Mouse (Mus musculus) CD4-positive helper T cell, adult 2 months (primary cell): ENCODE measurements around the gene Xrcc4.
A peak's percentile ranks its signal among the peaks of the same experiment; 100 is the strongest.
"Not testable (repeated sequence)": the region's sequence is repeated elsewhere in the genome, so short reads cannot be mapped to it uniquely, and the experiment has no call there.

Source experiments
- DNase-seq: peaks from one replicate; pipeline ENCODE4 v3.0.0-alpha.2; 2012; ENCODE audit warnings: low read depth, missing footprints, low spot score

Gene Xrcc4

GRCm38 (mm10) chr13:90088962-90089824 lies at the start of gene Xrcc4, which contains the start of gene Tmem167:
Xrcc4 (minus strand) TSS chr13:90089608.
Tmem167 (plus strand) TSS chr13:90089123.
- peak; percentile 95 for DNase-seq

- no peak for DNase-seq
Measured at GRCm38 (mm10) chr13:90136156-90136910, 46.9 kb upstream of the Xrcc4 start.

DNA sequence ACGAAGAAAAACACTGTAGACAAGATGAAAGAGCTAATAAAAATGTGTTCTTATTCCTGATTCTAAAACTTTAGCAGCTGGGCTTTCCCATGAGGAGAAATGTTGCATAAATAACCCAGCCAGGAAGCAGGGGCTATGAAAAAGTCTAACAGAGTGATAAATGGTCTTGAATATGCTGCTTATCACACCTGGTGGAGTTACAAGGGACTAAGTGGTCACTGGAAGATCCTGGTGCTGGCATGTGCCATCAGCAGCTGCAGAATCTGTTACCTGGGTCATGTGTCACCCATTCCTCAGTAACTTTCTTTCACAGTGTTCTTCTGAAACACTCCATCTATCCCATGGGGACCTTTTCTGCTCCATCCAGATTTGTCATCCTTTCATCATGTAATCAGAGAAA lies 22.3 kb upstream of the Xrcc4 start:
- no peak for DNase-seq

DNA sequence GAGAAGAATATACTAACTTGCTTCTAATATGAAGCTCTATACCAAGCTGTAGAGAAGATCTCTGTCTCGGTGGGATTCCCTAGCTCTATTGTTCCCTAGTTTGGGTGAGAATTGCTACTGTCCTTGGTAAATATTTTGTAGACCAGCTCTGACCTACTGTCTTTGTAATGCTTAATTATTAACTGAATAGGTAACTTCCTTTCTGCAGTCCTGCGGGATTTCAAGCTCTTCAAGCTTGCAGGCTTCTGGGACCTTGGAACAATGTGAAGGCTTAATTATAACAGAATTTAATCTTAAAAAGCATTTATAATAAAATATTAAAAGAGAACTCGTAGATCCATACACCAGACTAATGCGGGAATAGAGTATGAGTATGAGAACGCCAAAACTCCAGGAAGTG lies 19.3 kb upstream of the Xrcc4 start:
- DNase-seq: not testable (repeated sequence)

DNA sequence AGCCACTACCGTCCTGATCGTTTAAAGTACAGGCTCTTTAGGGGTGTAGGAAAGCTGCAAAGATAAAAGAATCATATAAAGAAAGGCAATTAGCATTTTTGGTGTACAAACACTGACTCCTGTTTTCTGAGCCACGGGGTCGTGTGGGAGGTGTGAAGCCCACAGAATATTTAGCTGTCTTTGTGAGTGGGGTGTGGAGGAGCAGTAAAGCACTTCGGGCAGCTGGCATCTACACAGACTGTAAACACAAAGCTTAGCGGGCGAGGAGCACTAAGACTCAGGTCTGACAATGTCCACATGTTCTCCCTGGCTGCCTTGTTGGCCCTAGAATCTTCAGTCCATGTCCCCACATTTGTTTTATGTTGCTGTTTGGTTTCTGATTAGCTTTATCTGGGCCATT lies 16.7 kb upstream of the Xrcc4 start:
- DNase-seq: no peak

DNA sequence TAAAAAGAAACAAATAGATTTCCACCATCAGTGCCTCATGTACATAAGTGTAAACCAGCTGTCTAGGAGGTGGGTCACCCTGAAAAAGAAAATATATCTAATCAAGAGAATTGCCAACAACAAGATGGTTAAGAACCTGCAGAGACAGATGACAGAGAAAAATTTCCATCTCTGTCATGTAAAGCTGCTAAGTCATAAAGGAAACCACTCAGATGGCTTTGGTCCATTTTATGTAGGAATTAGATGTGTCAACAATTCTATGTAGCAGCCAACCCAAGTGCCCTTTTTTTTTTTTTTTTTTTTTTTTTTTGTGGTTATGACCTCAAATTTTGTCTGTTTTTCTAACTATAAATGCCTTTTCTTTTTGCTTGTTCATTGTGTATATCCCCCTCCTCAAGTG lies 12.1 kb upstream of the Xrcc4 start:
- no peak for DNase-seq

GRCm38 (mm10) chr13:90089825-90090183 lies 396 bp upstream of the Xrcc4 start:
- DNase-seq: no peak

GRCm38 (mm10) chr13:90061877-90062276 lies 27.5 kb downstream of the Xrcc4 start:
- DNase-seq: no peak

GRCm38 (mm10) chr13:90052408-90052807 lies 37.0 kb downstream of the Xrcc4 start:
- no peak for DNase-seq

- DNase-seq: no peak
Measured at GRCm38 (mm10) chr13:90051735-90052134, 37.7 kb downstream of the Xrcc4 start.

DNA sequence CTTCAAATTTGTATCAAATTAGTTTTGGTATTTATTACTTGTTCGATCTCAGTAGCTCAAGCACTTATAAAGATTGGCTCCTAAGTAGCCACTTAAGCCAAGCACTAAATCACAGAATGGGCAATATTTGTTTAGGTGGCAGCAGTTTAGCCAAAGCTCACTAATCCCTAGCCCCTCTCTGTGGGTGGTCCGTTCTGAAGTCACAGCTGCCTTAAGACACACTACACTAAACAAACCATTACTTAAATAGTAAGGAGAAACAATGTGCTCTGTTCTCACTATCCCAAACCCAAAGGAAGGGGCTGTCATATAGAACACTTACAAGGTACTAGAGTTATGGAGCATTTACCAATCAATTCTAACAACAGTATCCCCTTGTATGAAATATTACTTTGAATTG lies 49.8 kb downstream of the Xrcc4 start:
- no peak for DNase-seq

DNA sequence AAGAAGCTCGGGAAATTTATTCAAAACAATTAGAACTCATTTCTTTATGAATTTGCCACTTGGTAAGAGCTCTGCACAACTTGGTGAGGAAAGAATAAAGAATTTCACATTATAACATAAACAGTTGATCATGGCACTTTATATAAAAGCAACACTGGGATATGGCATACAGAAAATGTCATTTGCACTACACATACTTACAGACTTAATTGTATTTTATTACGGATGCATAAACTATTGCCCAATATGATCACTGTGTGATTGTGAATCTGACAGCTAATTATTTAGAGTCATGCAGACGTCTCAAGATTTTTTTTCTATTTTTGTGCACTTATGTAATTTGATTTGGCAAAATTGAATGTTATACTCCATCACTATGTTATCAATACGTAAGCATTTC lies 56.4 kb downstream of the Xrcc4 start:
- no peak for DNase-seq

- DNase-seq: no peak
Measured at GRCm38 (mm10) chr13:90032523-90032922, 56.9 kb downstream of the Xrcc4 start.

- DNase-seq: no peak
Measured at GRCm38 (mm10) chr13:90030911-90031310, 58.5 kb downstream of the Xrcc4 start.

GRCm38 (mm10) chr13:90012620-90013019 lies 76.8 kb downstream of the Xrcc4 start:
- DNase-seq: no peak

GRCm38 (mm10) chr13:90012198-90012597 lies 77.2 kb downstream of the Xrcc4 start:
- DNase-seq: no peak

DNA sequence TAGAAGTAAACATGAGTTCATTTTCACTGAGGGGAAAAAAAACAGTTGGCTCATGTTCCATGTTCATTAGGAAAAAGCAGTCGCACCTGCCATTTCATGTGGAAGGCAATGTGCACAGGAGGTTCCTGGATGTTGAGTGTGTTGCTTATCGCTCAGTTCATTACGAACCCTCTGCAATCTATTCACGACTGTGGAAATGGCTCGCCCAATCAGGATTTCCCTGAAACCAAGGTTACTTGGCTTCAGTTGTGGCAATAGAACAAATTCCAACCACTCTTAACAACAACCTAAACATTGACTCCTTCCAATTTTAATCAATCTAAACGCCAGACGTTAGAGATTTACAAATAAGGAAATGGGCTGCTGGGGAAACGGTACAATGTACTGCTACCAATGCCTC lies 78.3 kb downstream of the Xrcc4 start:
- DNase-seq: no peak

- DNase-seq: no peak
Measured at GRCm38 (mm10) chr13:90009786-90010185, 79.6 kb downstream of the Xrcc4 start.

GRCm38 (mm10) chr13:90005561-90005960 lies 83.8 kb downstream of the Xrcc4 start:
- DNase-seq: no peak

GRCm38 (mm10) chr13:89997531-89997930 lies 91.9 kb downstream of the Xrcc4 start:
- no peak for DNase-seq

DNA sequence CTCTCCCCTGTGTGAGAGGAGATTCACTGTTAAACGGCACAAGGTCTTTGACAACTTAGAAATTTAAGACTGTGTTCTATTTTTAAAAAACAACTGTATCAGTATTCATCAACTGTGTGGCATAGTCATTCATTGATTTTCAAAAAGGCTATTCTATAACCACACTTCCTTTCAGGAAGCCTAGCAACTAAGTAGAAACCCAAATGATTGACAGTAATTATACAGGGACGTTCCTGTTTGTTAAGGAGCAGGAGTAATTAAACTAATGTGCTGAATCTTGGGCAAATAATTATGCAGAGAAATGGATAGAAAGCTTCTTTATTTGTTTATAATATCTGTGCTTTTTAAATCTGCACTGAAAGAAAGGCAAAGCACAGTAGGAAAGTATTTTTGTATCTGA lies 103.3 kb downstream of the Xrcc4 start:
- no peak for DNase-seq

- no peak for DNase-seq
Measured at GRCm38 (mm10) chr13:89970940-89971339, 118.5 kb downstream of the Xrcc4 start.

- DNase-seq: no peak
Measured at GRCm38 (mm10) chr13:89968671-89969070, 120.7 kb downstream of the Xrcc4 start.
